Mouse (Mus musculus): ENCODE measurements around the gene Dmrt2.

The Dmrt2 gene

GRCm38 (mm10) chr19:25672101-25672950, at the start of gene Dmrt2:
TSS of gene Dmrt2 (plus strand) at chr19:25672411.
- DNase-seq, result no peak

- DNase-seq, result peak; percentile 16
These were observed 43.7 kb upstream of the Dmrt2 start for GRCm38 (mm10) chr19:25628490-25628889.

GRCm38 (mm10) chr19:25635119-25635518, 37.1 kb upstream of the Dmrt2 start:
- no peak for DNase-seq

GRCm38 (mm10) chr19:25635622-25636244, 36.5 kb upstream of the Dmrt2 start:
- peak; percentile 22 for DNase-seq

- no peak for DNase-seq
These were observed 33.3 kb upstream of the Dmrt2 start for GRCm38 (mm10) chr19:25638766-25639361.

- DNase-seq, result no peak
These were observed 30.4 kb upstream of the Dmrt2 start for GRCm38 (mm10) chr19:25641786-25642185.

GRCm38 (mm10) chr19:25647136-25647535, 25.1 kb upstream of the Dmrt2 start:
- no peak for DNase-seq

- no peak for DNase-seq
These were observed 23.5 kb upstream of the Dmrt2 start for GRCm38 (mm10) chr19:25648701-25649100.

GRCm38 (mm10) chr19:25650474-25650873, 21.7 kb upstream of the Dmrt2 start:
- DNase-seq, result no peak

- DNase-seq, result no peak
These were observed 19.7 kb upstream of the Dmrt2 start for GRCm38 (mm10) chr19:25652560-25652959.

- DNase-seq, result no peak
These were observed 18.0 kb upstream of the Dmrt2 start for GRCm38 (mm10) chr19:25654034-25654749.

- no peak for DNase-seq
These were observed 6.5 kb upstream of the Dmrt2 start for GRCm38 (mm10) chr19:25665486-25666339.

GRCm38 (mm10) chr19:25667836-25668235, 4.4 kb upstream of the Dmrt2 start:
- no peak for DNase-seq

GRCm38 (mm10) chr19:25669593-25670248, 2.5 kb upstream of the Dmrt2 start:
- DNase-seq, result no peak

- no peak for DNase-seq
These were observed 1.5 kb upstream of the Dmrt2 start for GRCm38 (mm10) chr19:25670571-25671285.

- DNase-seq, result no peak
These were observed 530 bp upstream of the Dmrt2 start for GRCm38 (mm10) chr19:25671681-25672080.

GRCm38 (mm10) chr19:25673224-25674055, 1.2 kb downstream of the Dmrt2 start:
- DNase-seq, result no peak

- DNase-seq, result no peak
These were observed 1.8 kb downstream of the Dmrt2 start for GRCm38 (mm10) chr19:25674056-25674420.

- DNase-seq, result no peak
These were observed 2.5 kb downstream of the Dmrt2 start for GRCm38 (mm10) chr19:25674744-25675143.

- DNase-seq, result no peak
These were observed 3.7 kb downstream of the Dmrt2 start for GRCm38 (mm10) chr19:25675866-25676440.

All from cerebellum, adult 11 months (tissue).